Mouse (Mus musculus): ENCODE measurements around the gene Cntf. TPM values are rescaled to one million over a fixed set of nuclear protein-coding genes. Genes with fewer than 3 reads are reported as not detected.

Cntf gene
- total RNA-seq (2021): 1 to 10 TPM; 2.1 to 2.4 TPM

GRCm38 (mm10) chr19:12765308-12765707 is at the start of gene Cntf:
Gene Cntf, minus strand, starts transcription at chr19:12765632.
- intact Hi-C loops (cut with DNase I): no loop called here
- no peak for DNase-seq

- no peak for DNase-seq
- intact Hi-C loops (cut with DNase I): no loop called here
These were observed 48.5 kb upstream of the Cntf start for GRCm38 (mm10) chr19:12813883-12814282.

- intact Hi-C loops (cut with DNase I): no loop called here
- DNase-seq: no peak
These were observed 47.4 kb upstream of the Cntf start for GRCm38 (mm10) chr19:12812644-12813364.

GRCm38 (mm10) chr19:12806214-12806613 is 40.8 kb upstream of the Cntf start:
- no peak for DNase-seq
- intact Hi-C loops (cut with DNase I): no loop called here

GRCm38 (mm10) chr19:12805730-12806129 is 40.3 kb upstream of the Cntf start:
- intact Hi-C loops (cut with DNase I): no loop called here
- DNase-seq: no peak

- intact Hi-C loops (cut with DNase I): no loop called here
- no peak for DNase-seq
These were observed 38.8 kb upstream of the Cntf start for GRCm38 (mm10) chr19:12804237-12804636.

GRCm38 (mm10) chr19:12802830-12803229 is 37.4 kb upstream of the Cntf start:
- no peak for DNase-seq
- intact Hi-C loops (cut with DNase I): no loop called here

GRCm38 (mm10) chr19:12801046-12801445 is 35.6 kb upstream of the Cntf start:
- no peak for DNase-seq
- intact Hi-C loops (cut with DNase I): no loop called here

GRCm38 (mm10) chr19:12800621-12801020 is 35.2 kb upstream of the Cntf start:
- intact Hi-C loops (cut with DNase I): no loop called here

GRCm38 (mm10) chr19:12799081-12799480 is 33.6 kb upstream of the Cntf start:
- DNase-seq: no peak
- intact Hi-C loops (cut with DNase I): loop anchor here (5.0 to 10.0 kb wide), 3 partner anchors 202 to 794 kb away; partner anchors contain the start of gene Gm4952

More at GRCm38 (mm10) chr19:12800621-12801020, 35.2 kb upstream of the Cntf start:
- no peak for DNase-seq

- intact Hi-C loops (cut with DNase I): loop anchor here (5.0 to 10.0 kb wide), 3 partner anchors 201 to 794 kb away; partner anchors contain the start of gene Gm4952
- no peak for DNase-seq
These were observed 33.0 kb upstream of the Cntf start for GRCm38 (mm10) chr19:12798404-12798803.

- DNase-seq: no peak
- intact Hi-C loops (cut with DNase I): loop anchor here (5.0 to 10.0 kb wide), 3 partner anchors 200 to 792 kb away; partner anchors contain the start of gene Gm4952
These were observed 31.6 kb upstream of the Cntf start for GRCm38 (mm10) chr19:12797071-12797470.

GRCm38 (mm10) chr19:12796328-12796931 is 31.0 kb upstream of the Cntf start:
- DNase-seq: peak; percentile 46
- intact Hi-C loops (cut with DNase I): loop anchor here (5.0 to 10.0 kb wide), 3 partner anchors 199 to 792 kb away; partner anchors contain the start of gene Gm4952

GRCm38 (mm10) chr19:12795511-12796327 is 30.3 kb upstream of the Cntf start, which contains the start of the genes Zfp91 and Lpxn:
Gene Zfp91, minus strand, starts transcription at chr19:12796126.
Gene Lpxn, plus strand, starts transcription at chr19:12796193.
- peak; percentile 99 for DNase-seq

GRCm38 (mm10) chr19:12795110-12795509 is 29.7 kb upstream of the Cntf start:
- intact Hi-C loops (cut with DNase I): loop anchor here (5.0 to 10.0 kb wide), 3 partner anchors 198 to 790 kb away; partner anchors contain the start of gene Gm4952
- no peak for DNase-seq

More at GRCm38 (mm10) chr19:12795511-12796327, 30.3 kb upstream of the Cntf start, which contains the start of the genes Zfp91 and Lpxn:
- intact Hi-C loops (cut with DNase I): loop anchor here (5.0 to 10.0 kb wide), 3 partner anchors 198 to 791 kb away; partner anchors contain the start of gene Gm4952

- peak; percentile 91 for DNase-seq
- intact Hi-C loops (cut with DNase I): loop anchor here (5.0 to 10.0 kb wide), 3 partner anchors 197 to 790 kb away; partner anchors contain the start of gene Gm4952
These were observed 28.9 kb upstream of the Cntf start for GRCm38 (mm10) chr19:12794056-12795044.

- intact Hi-C loops (cut with DNase I): loop anchor here (10.0 kb wide), 1 partner anchor 788 kb away; no protein-coding TSS in a partner anchor
These were observed 26.9 kb upstream of the Cntf start for GRCm38 (mm10) chr19:12792374-12792773.

GRCm38 (mm10) chr19:12787721-12788120 is 22.3 kb upstream of the Cntf start:
- intact Hi-C loops (cut with DNase I): no loop called here
- no peak for DNase-seq

More at GRCm38 (mm10) chr19:12792374-12792773, 26.9 kb upstream of the Cntf start:
- DNase-seq: no peak

GRCm38 (mm10) chr19:12786803-12787395 is 21.5 kb upstream of the Cntf start:
- no peak for DNase-seq
- intact Hi-C loops (cut with DNase I): no loop called here

All from left cerebral cortex, postnatal 4 days (tissue).